Mouse (Mus musculus): Measurements from ENCODE around the gene Cd3eap. TPM values are rescaled to one million over a fixed set of nuclear protein-coding genes. Genes with fewer than 3 reads are reported as not detected.

Cd3eap gene
- polyA plus RNA-seq, 1 experiment, result 117 TPM

GRCm38 (mm10) chr7:19325262-19326199 is 33.8 kb downstream of the Cd3eap start:
- TF ChIP-seq GATA1 (IDR thresholded peaks at IDR 0.05; ENCODE audit: low read length), result no peak

- TF ChIP-seq GATA1 (IDR thresholded peaks at IDR 0.05; ENCODE audit: low read length), result no peak
Observed at GRCm38 (mm10) chr7:19324221-19324620, 35.1 kb downstream of the Cd3eap start.

GRCm38 (mm10) chr7:19322489-19322888 is 36.8 kb downstream of the Cd3eap start:
- no peak for TF ChIP-seq GATA1 (IDR thresholded peaks at IDR 0.05; ENCODE audit: low read length)

- no peak for TF ChIP-seq GATA1 (IDR thresholded peaks at IDR 0.05; ENCODE audit: low read length)
Observed at GRCm38 (mm10) chr7:19321464-19321863, 37.8 kb downstream of the Cd3eap start.

GRCm38 (mm10) chr7:19320637-19321036 is 38.6 kb downstream of the Cd3eap start:
- TF ChIP-seq GATA1 (IDR thresholded peaks at IDR 0.05; ENCODE audit: low read length), result no peak

GRCm38 (mm10) chr7:19319906-19320305 is 39.4 kb downstream of the Cd3eap start:
- no peak for TF ChIP-seq GATA1 (IDR thresholded peaks at IDR 0.05; ENCODE audit: low read length)

- TF ChIP-seq GATA1 (IDR thresholded peaks at IDR 0.05; ENCODE audit: low read length), result no peak
Observed at GRCm38 (mm10) chr7:19319458-19319857, 39.8 kb downstream of the Cd3eap start.

GRCm38 (mm10) chr7:19318676-19319075 is 40.6 kb downstream of the Cd3eap start:
- no peak for TF ChIP-seq GATA1 (IDR thresholded peaks at IDR 0.05; ENCODE audit: low read length)

- TF ChIP-seq GATA1 (IDR thresholded peaks at IDR 0.05; ENCODE audit: low read length), result no peak
Observed at GRCm38 (mm10) chr7:19318201-19318600, 41.1 kb downstream of the Cd3eap start.

GRCm38 (mm10) chr7:19316451-19317161 is 42.7 kb downstream of the Cd3eap start:
- no peak for TF ChIP-seq GATA1 (IDR thresholded peaks at IDR 0.05; ENCODE audit: low read length)

- no peak for TF ChIP-seq GATA1 (IDR thresholded peaks at IDR 0.05; ENCODE audit: low read length)
Observed at GRCm38 (mm10) chr7:19314033-19314432, 45.2 kb downstream of the Cd3eap start.

GRCm38 (mm10) chr7:19311991-19312390 is 47.3 kb downstream of the Cd3eap start:
- no peak for TF ChIP-seq GATA1 (IDR thresholded peaks at IDR 0.05; ENCODE audit: low read length)

GRCm38 (mm10) chr7:19309884-19310641 is 49.2 kb downstream of the Cd3eap start, which contains the start of gene Fosb:
Fosb (minus strand) TSS chr7:19310051.
- no peak for TF ChIP-seq GATA1 (IDR thresholded peaks at IDR 0.05; ENCODE audit: low read length)

GRCm38 (mm10) chr7:19309278-19309883 is 49.9 kb downstream of the Cd3eap start:
- no peak for TF ChIP-seq GATA1 (IDR thresholded peaks at IDR 0.05; ENCODE audit: low read length)
